34 mouse cellular contexts compared by ENCODE assay signal in the genomic region with DNA sequence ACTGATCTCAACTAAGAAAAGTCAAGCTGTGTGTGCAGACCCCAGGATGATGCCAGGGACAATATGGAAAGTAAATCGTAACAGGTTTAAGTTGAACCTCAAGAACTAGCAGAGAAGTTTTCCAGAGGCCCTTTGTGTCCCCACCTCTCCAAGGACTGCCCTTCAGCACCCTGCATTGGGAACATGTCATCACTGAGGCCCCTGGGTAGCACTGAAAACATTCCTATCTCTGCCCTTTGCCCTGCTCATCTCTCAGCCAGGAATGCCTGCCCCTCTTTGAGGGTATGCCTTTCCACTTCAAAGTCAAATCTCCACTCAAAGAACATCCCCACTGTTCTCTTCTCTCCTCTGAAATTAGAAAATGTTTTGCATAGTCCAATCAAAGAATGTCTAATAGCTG. TPM values are rescaled to one million over a fixed set of nuclear protein-coding genes. Genes with fewer than 3 reads are reported as not detected.
"Had no signal": no experiment of that assay in that cellular context is flagged by ENCODE, and none has a peak within 500 bp of the region (broad histone marks: within the 10 kb centered on the region; RNA-seq: fewer than 3 reads in every experiment).

No protein-coding gene starts in this region.

- H3K9me3 ChIP-seq: heart, embryonic 13.5 days; heart, embryonic 15.5 days; hindbrain, embryonic 12.5 days; limb, embryonic 10.5 days; limb, embryonic 12.5 days; liver, embryonic 13.5 days; liver, embryonic 15.5 days had no signal

- H3K4me3 ChIP-seq: heart, adult 2 months; heart, embryonic 13.5 days; heart, embryonic 15.5 days; hindbrain, embryonic 12.5 days; left cerebral cortex, adult 2 months; limb, embryonic 10.5 days; limb, embryonic 12.5 days; liver, embryonic 13.5 days; liver, embryonic 15.5 days had no signal

- H3K27ac ChIP-seq: heart, adult 2 months; heart, embryonic 13.5 days; heart, embryonic 15.5 days; hindbrain, embryonic 12.5 days; hindbrain, embryonic 14.5 days; left cerebral cortex, adult 2 months; limb, embryonic 10.5 days; limb, embryonic 12.5 days; liver, embryonic 13.5 days; liver, embryonic 15.5 days had no signal

- H3K27me3 ChIP-seq: heart, embryonic 13.5 days; heart, embryonic 15.5 days; hindbrain, embryonic 12.5 days; limb, embryonic 12.5 days; liver, embryonic 13.5 days; liver, embryonic 15.5 days had no signal

- H3K9ac ChIP-seq: heart, embryonic 13.5 days; heart, embryonic 15.5 days; hindbrain, embryonic 12.5 days; hindbrain, embryonic 14.5 days; limb, embryonic 12.5 days; liver, embryonic 13.5 days; liver, embryonic 15.5 days had no signal

- DNase-seq: gastrocnemius, postnatal 14 days; gastrocnemius, postnatal 36 days; heart, adult 11 months; heart, adult 2 months; heart, postnatal 14 days; heart, postnatal 36 days; kidney, adult 18-20 months; kidney, adult 8-10 months; kidney, postnatal 10 days; kidney, postnatal 25 days; kidney, postnatal 4 days; liver; liver, embryonic 13.5 days had no signal

- H3K36me3 ChIP-seq: heart, embryonic 13.5 days; heart, embryonic 15.5 days; hindbrain, embryonic 12.5 days; limb, embryonic 10.5 days; limb, embryonic 12.5 days; liver, embryonic 13.5 days; liver, embryonic 15.5 days had no signal

- H3K4me2 ChIP-seq: heart, embryonic 11.5 days; heart, embryonic 13.5 days; heart, embryonic 15.5 days; hindbrain, embryonic 12.5 days; hindbrain, embryonic 14.5 days; limb, embryonic 12.5 days; liver, embryonic 11.5 days; liver, embryonic 13.5 days; liver, embryonic 15.5 days had no signal

- H3K4me1 ChIP-seq: heart, embryonic 13.5 days; heart, embryonic 15.5 days; hindbrain, embryonic 12.5 days; limb, embryonic 10.5 days; limb, embryonic 12.5 days; liver, embryonic 13.5 days; liver, embryonic 15.5 days had no signal

- ATAC-seq: hindbrain, embryonic 16.5 days; inflammation-experienced regulatory T-cells, adult 6 months had no signal

RNA-seq across cellular contexts. Expression of gene Isx, which starts 23.3 kb away (rescaled TPM):
- total RNA-seq: gastrocnemius, adult 18-20 months; gastrocnemius, adult 8-10 months; gastrocnemius, postnatal 14 days; gastrocnemius, postnatal 36 days; heart, postnatal 36 days; hematopoietic stem cell, adult 5-6 weeks; layer of hippocampus, postnatal 10 days; layer of hippocampus, postnatal 25 days; left cerebral cortex, adult 2 months; left cerebral cortex, postnatal 14 days had no signal
- polyA plus RNA-seq: gonadal fat pad, adult 2 months; heart, embryonic 11.5 days; heart, embryonic 13.5 days; hindbrain, embryonic 12.5 days; hindbrain, embryonic 14.5 days; hindbrain, embryonic 16.5 days; kidney, embryonic 14.5 days; kidney, embryonic 16.5 days; limb, embryonic 10.5 days; limb, embryonic 12.5 days; liver, embryonic 13.5 days; liver, embryonic 15.5 days had no signal
